Mouse (Mus musculus) v-Abl transformed pro-B cells (cell line): ENCODE measurements around the gene App.

Experiments
- in situ Hi-C, 2 experiments: fragments of 400-800 bp; cut with MboI; formaldehyde crosslinking; loops; one replicate each; pipeline ENCODE4 v1.15.1; 2025; ENCODE audit not compliant: unreplicated experiment in 2 of 2

The App gene

GRCm38 (mm10) chr16:85173373-85174081 lies at the start of gene App:
App (minus strand) TSS chr16:85173766.
- in situ Hi-C loops: no loop called here

GRCm38 (mm10) chr16:85215846-85216245 lies 42.3 kb upstream of the App start:
- in situ Hi-C loops: no loop called here

GRCm38 (mm10) chr16:85215173-85215572 lies 41.6 kb upstream of the App start:
- in situ Hi-C loops: no loop called here

- in situ Hi-C loops: no loop called here
Observed at GRCm38 (mm10) chr16:85195622-85196021, 22.1 kb upstream of the App start.

GRCm38 (mm10) chr16:85195167-85195566 lies 21.6 kb upstream of the App start:
- in situ Hi-C loops: no loop called here

- in situ Hi-C loops: no loop called here
Observed at GRCm38 (mm10) chr16:85181502-85181901, 7.9 kb upstream of the App start.

GRCm38 (mm10) chr16:85180710-85181109 lies 7.1 kb upstream of the App start:
- in situ Hi-C loops: no loop called here

GRCm38 (mm10) chr16:85176666-85177065 lies 3.1 kb upstream of the App start:
- in situ Hi-C loops: no loop called here

- in situ Hi-C loops: no loop called here
Observed at GRCm38 (mm10) chr16:85172571-85173372, 794 bp downstream of the App start.

- in situ Hi-C loops: no loop called here
Observed at GRCm38 (mm10) chr16:85171976-85172570, 1.5 kb downstream of the App start.

- in situ Hi-C loops: no loop called here
Observed at GRCm38 (mm10) chr16:85170826-85171510, 2.6 kb downstream of the App start.

GRCm38 (mm10) chr16:85168821-85169220 lies 4.7 kb downstream of the App start:
- in situ Hi-C loops: no loop called here

- in situ Hi-C loops: no loop called here
Observed at GRCm38 (mm10) chr16:85166205-85166604, 7.4 kb downstream of the App start.

GRCm38 (mm10) chr16:85165631-85166030 lies 7.9 kb downstream of the App start:
- in situ Hi-C loops: no loop called here

- in situ Hi-C loops: no loop called here
Observed at GRCm38 (mm10) chr16:85165177-85165576, 8.4 kb downstream of the App start.

- in situ Hi-C loops: no loop called here
Observed at GRCm38 (mm10) chr16:85162779-85163178, 10.8 kb downstream of the App start.

GRCm38 (mm10) chr16:85160140-85160539 lies 13.4 kb downstream of the App start:
- in situ Hi-C loops: no loop called here

GRCm38 (mm10) chr16:85157796-85158546 lies 15.6 kb downstream of the App start:
- in situ Hi-C loops: no loop called here

GRCm38 (mm10) chr16:85157156-85157555 lies 16.4 kb downstream of the App start:
- in situ Hi-C loops: no loop called here

GRCm38 (mm10) chr16:85155836-85156235 lies 17.7 kb downstream of the App start:
- in situ Hi-C loops: no loop called here
